Mouse (Mus musculus): ENCODE data around the gene Os9. TPM values are rescaled to one million over a fixed set of nuclear protein-coding genes. Genes with fewer than 3 reads are reported as not detected.

The Os9 gene
- total and polyA plus RNA-seq, 3 experiments = 24.4 to 25.6 (median 25.1) TPM

GRCm38 (mm10) chr10:127071203-127071602 is 49.7 kb downstream of the Os9 start:
- no peaks in the 10 kb centered on the region for H3K79me2 ChIP-seq (replicated peaks; ENCODE audit: control insufficient read depth, insufficient read depth, low read length)
- no peak overlapping the region; the same call in 1 of the 2 replicates for H3K4me3 ChIP-seq
- H3K9ac ChIP-seq (ENCODE audit: low read depth, low read length) = no peak overlapping the region
- no peak overlapping the region; the same call in 1 of the 2 replicates for H3K27ac ChIP-seq
- peaks cover 5% of the 10 kb centered on the region for H3K4me1 ChIP-seq (ENCODE audit: control insufficient read depth, insufficient read depth, low read length)
- TF ChIP-seq CTCF (IDR thresholded peaks at IDR 0.05) (no peak), POLR2A (IDR thresholded peaks at IDR 0.05; ENCODE audit: insufficient read depth, low read depth, low read length) (no peak), EP300 (IDR thresholded peaks at IDR 0.05; ENCODE audit: insufficient read depth, low read depth, low read length) (no peak)
- H3K36me3 ChIP-seq (ENCODE audit: control insufficient read depth, insufficient read depth, low read length) = no peaks in the 10 kb centered on the region
- WGBS = 66% methylated on average over 9 of the region's 9 CpGs
- H3K27me3 ChIP-seq (ENCODE audit: control insufficient read depth, insufficient read depth, low read length) = no peaks in the 10 kb centered on the region
- no peak for DNase-seq
- intact Hi-C loops (cut with DNase I) = no loop called here

DNA sequence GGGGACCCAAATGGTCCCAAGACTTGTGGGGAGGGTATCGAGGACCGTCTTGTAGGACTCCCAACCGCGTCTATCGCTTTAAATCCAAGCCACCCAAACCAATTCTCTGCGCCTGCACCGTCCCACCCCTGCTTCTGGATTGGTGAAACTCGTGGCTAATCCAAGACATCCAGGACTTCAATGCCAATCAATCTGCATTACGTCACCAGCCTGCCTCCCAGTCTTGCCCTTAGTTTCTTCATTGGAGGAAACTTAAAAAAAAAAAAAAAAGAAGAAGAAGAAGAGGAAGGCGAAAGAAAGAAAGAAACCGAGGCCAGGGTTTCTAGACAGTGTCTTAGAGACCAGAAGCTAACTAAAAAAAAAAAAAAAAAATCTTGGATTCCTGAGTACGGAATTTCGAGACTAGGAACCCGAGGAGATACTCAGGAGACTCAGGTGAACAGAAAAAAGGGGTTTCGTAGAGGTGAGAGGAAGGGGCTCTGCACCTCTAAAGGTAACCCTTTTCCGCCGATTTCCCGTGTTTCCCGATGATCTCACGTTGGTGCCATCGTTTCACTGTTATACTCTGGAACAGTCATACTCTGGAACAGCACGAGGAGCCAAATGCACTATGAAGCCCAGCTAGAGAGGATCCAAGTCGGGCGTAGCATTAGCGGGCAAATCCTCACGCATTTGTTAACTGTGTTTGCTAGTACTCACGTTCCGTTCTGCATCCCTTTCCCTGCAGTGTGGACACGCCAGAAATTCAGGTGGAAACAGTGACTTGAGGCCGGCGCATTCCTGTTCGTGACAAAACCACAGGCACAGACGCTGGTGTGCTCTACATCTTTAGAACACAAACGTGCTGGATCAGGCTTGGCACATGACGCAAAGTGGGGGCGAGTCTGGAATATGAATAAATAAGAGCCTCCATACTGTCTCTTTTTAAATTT is 50.5 kb downstream of the Os9 start, which contains the start of gene Tspan31:
Tspan31 (minus strand) TSS at position 75 of the 932 bp plus-strand sequence.
- Histone ChIP-seq H3K36me3 (ENCODE audit: control insufficient read depth, insufficient read depth, low read length) (no peaks in the 10 kb centered on the region), H3K9ac (ENCODE audit: low read depth, low read length) (peak within 1 kb of the TSS; percentile 90), H3K4me1 (ENCODE audit: control insufficient read depth, insufficient read depth, low read length) (peaks cover 5% of the 10 kb centered on the region), H3K27ac (peak within 1 kb of the TSS; percentile 84), H3K4me3 (peak within 1 kb of the TSS; percentile 90), H3K27me3 (ENCODE audit: control insufficient read depth, insufficient read depth, low read length) (no peaks in the 10 kb centered on the region), H3K79me2 (replicated peaks; ENCODE audit: control insufficient read depth, insufficient read depth, low read length) (no peaks in the 10 kb centered on the region)
- TF ChIP-seq EP300 (IDR thresholded peaks at IDR 0.05; ENCODE audit: insufficient read depth, low read depth, low read length) (0 out of 2 replicates have a peak, but pooled peaks have one; percentile 6), CTCF (IDR thresholded peaks at IDR 0.05) (no peak), POLR2A (IDR thresholded peaks at IDR 0.05; ENCODE audit: insufficient read depth, low read depth, low read length) (peak; percentile 93)
- intact Hi-C loops (cut with DNase I) = no loop called here
- under 1% methylated on average over 36 of the region's 36 CpGs for WGBS
- peak; percentile 86 to 93 for DNase-seq

DNA sequence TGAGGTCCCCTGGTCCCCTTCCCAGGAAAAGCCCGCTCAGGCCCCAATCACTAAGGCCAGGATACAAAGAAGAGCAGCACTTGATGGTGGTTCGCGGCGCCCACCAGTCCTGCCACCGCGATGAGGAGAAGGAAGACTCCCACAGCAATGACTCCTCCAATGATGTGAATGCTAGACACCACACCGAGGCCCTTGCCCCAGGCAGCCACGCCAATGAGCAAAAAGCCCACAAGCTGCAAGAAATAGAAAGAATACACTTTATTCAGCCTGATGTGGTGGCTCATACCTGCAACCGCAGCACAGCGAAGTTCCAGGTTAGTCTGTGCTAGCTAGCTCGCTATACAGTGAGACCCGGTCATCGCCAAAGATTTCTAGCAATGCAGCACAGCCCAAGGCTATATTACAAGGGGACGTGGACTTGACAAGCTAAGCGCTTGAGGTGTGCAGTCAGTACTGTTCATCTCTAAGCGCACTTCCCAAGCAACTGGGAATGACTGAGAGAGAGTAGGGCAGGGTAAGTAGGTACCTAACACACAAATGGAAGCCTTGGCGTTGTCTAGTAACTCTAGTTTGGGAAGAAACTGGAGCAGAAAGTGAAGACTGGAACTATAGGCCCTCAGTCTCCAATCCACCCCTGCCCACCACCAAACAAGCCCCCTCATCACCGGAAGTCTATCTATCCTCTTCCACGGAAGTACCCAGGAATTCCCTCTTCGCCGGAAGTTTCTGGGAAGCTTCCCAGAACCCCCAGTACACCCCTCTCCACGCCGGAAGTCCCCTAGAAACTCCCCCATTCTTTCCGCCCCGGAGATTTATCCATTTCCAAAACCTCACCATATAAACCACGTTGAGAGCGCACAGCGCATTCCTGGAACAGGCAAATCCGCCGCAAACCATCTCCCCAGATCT is 51.4 kb downstream of the Os9 start:
- no peak for DNase-seq
- intact Hi-C loops (cut with DNase I) = loop anchor here (10.0 kb wide), 1 partner anchor 1675 kb away; the partner anchor contains the start of genes Dgka and Pym1
- peak overlapping the region; percentile 90 for H3K4me3 ChIP-seq

GRCm38 (mm10) chr10:127068360-127069038 is 52.4 kb downstream of the Os9 start:
- 68% methylated on average over 9 of the region's 9 CpGs for WGBS
- H3K79me2 ChIP-seq (replicated peaks; ENCODE audit: control insufficient read depth, insufficient read depth, low read length) = no peaks in the 10 kb centered on the region
- no peak overlapping the region for H3K27ac ChIP-seq
- intact Hi-C loops (cut with DNase I) = loop anchor here (10.0 kb wide), 1 partner anchor 1676 kb away; the partner anchor contains the start of genes Dgka and Pym1
- H3K4me3 ChIP-seq = no peak overlapping the region
- no peak for TF ChIP-seq EP300 (IDR thresholded peaks at IDR 0.05; ENCODE audit: insufficient read depth, low read depth, low read length)
- no peak for TF ChIP-seq POLR2A (IDR thresholded peaks at IDR 0.05; ENCODE audit: insufficient read depth, low read depth, low read length)
- no peak for TF ChIP-seq CTCF (IDR thresholded peaks at IDR 0.05)
- H3K36me3 ChIP-seq (ENCODE audit: control insufficient read depth, insufficient read depth, low read length) = no peaks in the 10 kb centered on the region
- no peak for DNase-seq
- H3K27me3 ChIP-seq (ENCODE audit: control insufficient read depth, insufficient read depth, low read length) = no peaks in the 10 kb centered on the region
- no peak overlapping the region for H3K9ac ChIP-seq (ENCODE audit: low read depth, low read length)
- peaks cover 7% of the 10 kb centered on the region for H3K4me1 ChIP-seq (ENCODE audit: control insufficient read depth, insufficient read depth, low read length)

More for the DNA sequence above, 51.4 kb downstream of the Os9 start:
- H3K27ac ChIP-seq = peak overlapping the region; percentile 84
- TF ChIP-seq EP300 (IDR thresholded peaks at IDR 0.05; ENCODE audit: insufficient read depth, low read depth, low read length) (no peak), POLR2A (IDR thresholded peaks at IDR 0.05; ENCODE audit: insufficient read depth, low read depth, low read length) (no peak), CTCF (IDR thresholded peaks at IDR 0.05) (no peak)
- H3K27me3 ChIP-seq (ENCODE audit: control insufficient read depth, insufficient read depth, low read length) = no peaks in the 10 kb centered on the region
- H3K79me2 ChIP-seq (replicated peaks; ENCODE audit: control insufficient read depth, insufficient read depth, low read length) = no peaks in the 10 kb centered on the region
- WGBS = 4% methylated on average over 30 of the region's 30 CpGs
- H3K9ac ChIP-seq (ENCODE audit: low read depth, low read length) = peak overlapping the region; percentile 90
- peaks cover 5% of the 10 kb centered on the region for H3K4me1 ChIP-seq (ENCODE audit: control insufficient read depth, insufficient read depth, low read length)
- no peaks in the 10 kb centered on the region for H3K36me3 ChIP-seq (ENCODE audit: control insufficient read depth, insufficient read depth, low read length)

GRCm38 (mm10) chr10:127066519-127067018 is 54.4 kb downstream of the Os9 start:
- intact Hi-C loops (cut with DNase I) = loop anchor here (10.0 kb wide), 1 partner anchor 1678 kb away; the partner anchor contains the start of genes Dgka and Pym1

More at GRCm38 (mm10) chr10:127066519-127067018, 54.4 kb downstream of the Os9 start:
- 91% methylated on average over 14 of the region's 14 CpGs for WGBS
- Histone ChIP-seq H3K27me3 (ENCODE audit: control insufficient read depth, insufficient read depth, low read length) (no peaks in the 10 kb centered on the region), H3K9ac (ENCODE audit: low read depth, low read length) (no peak overlapping the region), H3K36me3 (ENCODE audit: control insufficient read depth, insufficient read depth, low read length) (no peaks in the 10 kb centered on the region), H3K79me2 (replicated peaks; ENCODE audit: control insufficient read depth, insufficient read depth, low read length) (no peaks in the 10 kb centered on the region), H3K4me1 (ENCODE audit: control insufficient read depth, insufficient read depth, low read length) (peaks cover 9% of the 10 kb centered on the region), H3K4me3 (no peak overlapping the region), H3K27ac (no peak overlapping the region)
- DNase-seq = no peak
- 0 out of 2 replicates have a peak, but pooled peaks have one; percentile 9 for TF ChIP-seq POLR2A (IDR thresholded peaks at IDR 0.05; ENCODE audit: insufficient read depth, low read depth, low read length)
- no peak for TF ChIP-seq CTCF (IDR thresholded peaks at IDR 0.05)
